Mouse (Mus musculus): ENCODE data around the gene Ly86.

Ly86 gene

DNA sequence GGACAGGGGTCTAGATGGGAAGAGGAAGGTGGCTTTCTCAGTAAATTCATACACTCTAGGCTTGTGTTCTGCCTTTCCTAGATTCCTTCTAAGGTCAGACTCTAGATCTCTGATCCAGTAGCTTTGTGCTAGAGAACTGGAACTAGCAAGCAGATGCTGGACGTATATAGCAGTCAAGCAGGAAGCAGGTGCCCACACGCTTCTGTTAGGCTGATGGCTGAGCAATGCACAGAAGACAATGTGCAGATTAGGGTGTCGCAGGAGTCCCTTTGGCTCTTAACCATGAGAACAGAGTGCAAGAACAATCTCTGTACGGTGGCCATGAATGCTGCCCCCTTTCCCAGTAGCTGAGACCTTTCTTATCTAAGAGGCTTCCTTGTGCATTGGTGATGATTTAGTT is 9.4 kb downstream of the Ly86 start:
- DNase-seq, result no peak

- no peak for DNase-seq
Observed at GRCm38 (mm10) chr13:37355642-37356331, 10.8 kb downstream of the Ly86 start.

- no peak for DNase-seq
Observed at GRCm38 (mm10) chr13:37356549-37356948, 11.5 kb downstream of the Ly86 start.

DNA sequence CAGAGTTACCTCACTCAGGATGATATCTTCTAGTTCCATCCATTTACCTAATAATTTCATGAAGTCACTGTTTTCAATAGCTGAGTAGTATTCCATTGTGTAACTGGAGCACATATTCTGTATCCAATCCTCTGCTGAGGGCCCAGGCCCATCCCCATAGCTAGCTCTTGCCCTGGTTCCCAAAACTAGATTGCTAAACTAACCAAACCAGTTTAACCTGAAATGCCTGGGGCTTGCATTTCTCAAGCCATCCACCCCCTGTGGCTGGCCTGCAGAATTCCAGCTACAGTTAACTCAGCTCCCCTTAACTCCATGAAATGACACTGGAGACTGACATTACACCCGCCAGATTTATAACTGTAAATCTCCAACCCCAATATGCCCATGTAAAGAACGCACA is 13.1 kb downstream of the Ly86 start:
- DNase-seq, result no peak

DNA sequence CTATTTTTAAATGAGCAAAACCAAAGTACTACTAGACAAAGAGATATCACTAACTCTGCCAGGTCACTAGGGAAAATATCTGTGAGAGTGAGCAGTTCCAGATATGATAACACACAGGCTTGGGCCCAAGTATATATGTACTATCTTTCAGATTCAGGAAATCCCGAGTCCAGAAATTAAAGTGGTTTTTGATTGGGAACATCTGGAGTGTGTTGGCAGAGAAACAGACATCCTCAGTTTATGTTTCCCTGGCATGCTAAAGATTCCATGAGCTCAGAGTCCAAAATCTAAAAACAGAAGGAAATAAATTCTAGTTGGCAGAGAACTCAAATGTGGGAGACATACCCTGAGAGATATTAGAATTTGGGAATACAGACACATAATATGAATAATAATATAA is 16.2 kb downstream of the Ly86 start:
- DNase-seq, result no peak

GRCm38 (mm10) chr13:37364351-37364750 is 19.3 kb downstream of the Ly86 start:
- DNase-seq, result no peak

DNA sequence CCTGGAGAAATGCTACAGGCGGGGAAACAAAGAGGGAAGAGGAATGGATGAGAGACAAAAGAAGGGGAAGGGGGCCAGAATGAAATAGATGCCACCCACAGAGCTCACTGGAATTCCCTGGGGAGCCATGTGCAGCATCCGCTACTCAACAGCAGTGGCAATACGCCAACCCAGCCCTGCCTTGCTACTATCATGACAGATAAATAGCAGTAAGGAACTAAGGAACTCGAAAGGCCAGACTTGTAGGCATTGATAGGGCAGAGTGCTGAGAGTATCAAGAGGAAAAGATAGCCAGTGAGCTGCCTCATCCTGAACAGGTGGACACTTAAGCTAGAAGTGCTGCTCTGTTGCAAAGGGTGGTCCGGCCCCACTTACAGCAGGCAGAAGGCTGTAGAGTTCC is 31.4 kb downstream of the Ly86 start:
- no peak for DNase-seq

DNA sequence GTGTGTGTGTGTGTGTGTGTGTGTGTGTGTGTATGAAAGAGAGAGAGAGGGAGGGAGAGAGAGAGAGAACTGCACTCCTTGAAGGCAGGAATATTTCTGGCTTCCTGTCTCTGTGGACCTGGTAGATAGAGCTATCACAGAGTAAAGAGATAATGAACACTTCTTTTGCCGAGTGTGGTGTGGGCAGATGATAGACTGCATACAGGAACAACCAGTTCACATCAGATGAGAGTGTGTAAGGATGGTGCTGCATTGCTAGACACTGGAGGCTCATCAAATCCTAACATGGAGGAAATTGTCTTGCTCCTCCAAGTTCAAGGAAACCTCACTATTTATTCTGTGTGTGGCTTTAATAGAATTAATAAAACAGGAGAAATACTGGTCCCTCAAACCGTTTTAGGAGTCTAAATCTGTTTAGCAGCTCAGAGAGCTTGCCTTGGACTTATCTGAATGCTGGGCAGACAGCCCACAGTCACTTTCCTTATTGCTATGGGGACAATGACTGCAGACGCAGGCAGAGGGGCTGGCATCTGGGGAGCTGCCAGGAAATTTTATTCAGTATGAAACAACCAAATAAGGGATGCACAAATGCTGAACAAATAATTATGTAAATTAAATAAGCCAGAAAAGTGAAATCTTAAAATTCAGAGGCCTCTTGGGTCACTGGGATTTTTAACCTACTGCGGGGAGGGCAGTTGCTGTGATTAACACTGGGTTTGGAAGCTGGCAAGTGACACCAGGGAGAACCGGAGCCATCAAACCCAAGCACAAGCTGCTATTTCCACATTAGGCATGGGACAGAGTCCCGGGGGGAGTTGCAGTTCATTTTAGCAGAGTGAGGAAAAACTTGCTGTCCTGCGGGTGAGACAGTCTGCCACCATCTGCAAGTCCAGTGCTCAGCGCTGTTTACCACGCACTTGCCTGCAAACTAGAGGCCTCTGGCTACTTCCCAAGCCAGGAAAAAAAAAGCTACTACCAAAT is 43.5 kb downstream of the Ly86 start:
- peak; percentile 23 for DNase-seq

DNA sequence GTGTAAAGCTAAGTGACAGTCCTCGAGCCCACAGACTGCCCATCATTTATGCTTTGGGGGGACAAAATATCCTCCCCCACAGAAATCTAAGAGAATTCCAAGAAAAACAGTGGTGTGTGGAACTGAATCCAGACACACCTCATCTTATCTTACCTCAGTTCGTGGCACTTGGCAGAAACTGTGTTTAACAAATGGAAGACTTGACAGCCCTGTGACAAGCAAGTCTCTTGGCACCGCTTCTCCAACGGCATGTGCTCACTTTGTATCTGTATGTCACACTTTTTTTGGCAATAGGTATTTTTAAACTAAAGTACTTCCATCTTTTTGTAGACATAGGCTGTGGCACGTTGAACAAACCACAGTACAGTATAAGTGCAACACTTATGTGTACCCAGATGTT is 44.3 kb downstream of the Ly86 start:
- DNase-seq, result no peak

- DNase-seq, result no peak
Observed at GRCm38 (mm10) chr13:37398791-37399190, 53.8 kb downstream of the Ly86 start.

GRCm38 (mm10) chr13:37399340-37399739 is 54.3 kb downstream of the Ly86 start:
- DNase-seq, result no peak

DNA sequence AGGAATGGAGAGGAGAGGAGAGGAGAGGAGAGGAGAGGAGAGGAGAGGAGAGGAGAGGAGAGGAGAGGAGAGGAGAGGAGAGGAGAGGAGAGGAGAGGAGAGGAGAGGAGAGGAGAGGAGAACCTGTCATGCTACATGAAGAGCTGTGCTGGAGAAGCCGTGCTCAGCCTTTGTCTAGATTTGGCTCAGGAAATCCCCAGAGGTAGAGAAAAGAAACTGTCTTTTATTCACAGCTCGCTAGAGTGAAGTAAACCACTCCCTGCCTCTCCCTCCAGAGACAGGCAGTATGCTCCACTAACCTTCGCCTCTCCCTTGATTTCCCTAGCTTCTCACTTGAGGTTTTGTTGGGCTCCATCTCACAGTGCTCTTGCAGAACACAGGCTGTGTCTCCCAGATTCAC is 57.4 kb downstream of the Ly86 start:
- DNase-seq, result no peak

DNA sequence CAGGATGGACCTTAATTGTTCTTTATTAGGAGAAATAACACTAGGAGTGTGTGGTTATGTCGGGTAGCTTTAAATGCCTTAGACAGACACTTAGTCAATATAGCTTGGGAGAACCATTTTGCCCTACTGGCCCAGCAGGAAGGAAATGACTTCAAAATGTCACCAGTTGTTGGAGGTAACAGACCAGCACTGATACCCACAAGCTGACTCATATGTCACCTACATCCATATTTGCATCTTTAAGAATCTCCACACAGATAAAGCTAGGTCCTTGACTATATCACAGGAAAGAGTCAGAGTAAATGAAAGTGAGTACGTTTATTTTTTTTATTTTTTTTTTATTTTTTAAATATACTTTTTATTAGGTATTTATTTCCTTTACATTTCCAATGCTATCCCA is 58.7 kb downstream of the Ly86 start:
- no peak for DNase-seq

DNA sequence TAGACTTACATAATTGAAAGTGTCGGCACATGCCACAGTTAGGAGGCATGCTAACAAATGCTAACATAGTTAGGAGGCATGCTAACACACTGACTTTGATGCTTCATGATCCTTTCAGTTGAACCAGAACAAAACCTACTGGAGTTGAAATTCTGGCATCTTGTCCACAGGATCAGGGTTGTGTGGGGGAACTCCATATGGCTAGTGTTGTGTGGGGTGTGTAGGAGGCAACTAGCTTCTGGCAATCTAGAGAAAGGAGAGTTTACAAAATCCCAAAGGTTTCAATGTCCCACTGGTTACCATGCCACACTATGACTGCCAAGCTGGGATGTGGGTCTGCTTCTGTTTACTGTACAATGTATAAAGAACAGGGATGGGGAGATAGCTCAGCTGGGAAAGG is 70.7 kb downstream of the Ly86 start:
- DNase-seq, result no peak

DNA sequence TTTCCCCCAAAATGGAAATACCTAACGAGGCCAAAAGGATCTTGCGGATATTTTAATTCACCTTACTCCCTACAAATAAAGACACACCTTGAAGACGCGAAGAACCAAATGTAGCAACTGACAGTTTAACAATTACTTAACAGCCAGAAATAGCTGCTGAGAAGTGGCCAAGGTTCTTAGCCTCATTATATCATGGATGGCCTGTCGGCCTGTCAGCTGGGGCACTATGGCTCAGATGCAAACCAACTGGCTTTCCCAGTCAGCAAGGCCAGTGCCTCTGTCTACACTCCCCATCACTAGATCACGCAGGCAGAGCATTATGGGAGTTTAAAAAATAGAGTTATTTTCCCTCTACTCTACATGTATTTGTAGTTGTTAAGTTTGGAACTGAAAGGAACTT is 78.4 kb downstream of the Ly86 start:
- no peak for DNase-seq

DNA sequence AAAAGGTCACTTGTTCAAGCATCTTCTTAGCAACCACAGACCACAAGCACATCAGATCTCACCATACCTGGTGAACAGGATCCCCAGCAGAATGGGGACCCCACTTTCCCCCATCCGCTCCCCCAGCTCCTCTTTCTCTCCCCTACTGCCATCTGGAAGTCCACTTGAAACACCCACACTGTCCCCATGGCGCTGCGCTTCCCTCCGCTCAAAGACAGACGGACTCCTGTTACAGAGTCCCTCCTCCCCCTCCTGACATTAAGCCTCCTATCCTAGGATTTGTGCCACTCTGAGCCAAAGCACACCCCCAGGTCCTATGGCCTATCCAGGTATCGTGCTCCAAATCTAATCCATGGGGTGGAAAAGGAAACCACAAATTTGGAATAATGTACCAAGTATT is 79.9 kb downstream of the Ly86 start:
- no peak for DNase-seq

GRCm38 (mm10) chr13:37425406-37425805 is 80.4 kb downstream of the Ly86 start:
- no peak for DNase-seq

DNA sequence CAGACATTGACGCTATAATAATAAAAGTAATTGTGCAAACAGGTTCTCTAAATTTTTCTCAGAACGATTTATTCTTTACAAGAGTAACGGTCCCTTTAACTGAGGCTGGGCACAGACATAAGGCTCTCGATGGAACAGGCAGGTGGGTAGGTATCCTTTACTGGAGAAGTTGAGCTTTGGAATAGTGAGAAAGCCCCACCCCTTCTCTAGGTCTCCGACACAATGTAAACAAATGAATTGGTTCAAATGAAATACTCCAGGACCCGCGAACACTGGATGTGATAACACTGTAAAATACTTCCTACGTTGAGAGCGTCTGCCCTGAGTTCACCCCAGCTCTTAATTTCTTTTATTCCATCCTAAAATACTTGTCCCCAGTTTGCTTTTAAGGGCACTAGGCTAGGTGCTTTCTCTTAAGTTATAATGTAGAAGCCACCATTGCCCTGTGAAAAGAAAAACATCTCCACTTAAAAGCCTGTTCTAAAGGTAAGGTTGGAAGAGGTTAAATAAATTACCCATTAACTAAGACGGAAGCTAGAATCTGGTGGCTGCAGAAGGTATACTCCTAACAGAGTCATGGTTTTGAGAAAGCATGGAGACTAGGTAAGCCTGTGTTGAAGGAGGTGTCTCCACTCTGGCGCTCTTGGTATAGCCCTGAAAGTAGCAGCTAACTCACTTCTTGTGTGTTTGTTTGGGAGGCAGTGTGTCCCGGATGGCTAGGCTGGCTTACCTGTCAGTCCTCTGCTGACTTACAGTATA is 81.7 kb downstream of the Ly86 start:
- DNase-seq, result no peak

DNA sequence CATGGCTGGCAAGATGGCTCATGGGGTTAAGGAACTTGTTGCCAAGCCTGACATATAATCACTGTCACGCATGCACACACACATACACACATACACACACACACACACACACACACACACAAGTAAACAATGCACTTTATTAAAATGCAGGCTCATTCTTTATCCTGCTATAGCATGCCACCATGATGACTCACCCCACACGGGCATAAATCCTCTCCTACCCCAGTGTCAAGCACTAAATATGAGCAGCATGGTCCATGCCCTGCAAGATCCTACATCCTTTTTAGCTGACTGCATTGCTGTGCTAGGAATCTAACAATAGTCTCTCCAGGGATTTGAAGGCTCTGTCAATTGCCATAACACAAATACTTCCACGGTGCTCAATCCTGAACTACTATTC is 83.5 kb downstream of the Ly86 start:
- no peak for DNase-seq

- no peak for DNase-seq
Observed at GRCm38 (mm10) chr13:37429661-37430271, 84.8 kb downstream of the Ly86 start.

- no peak for DNase-seq
Observed at GRCm38 (mm10) chr13:37431707-37432106, 86.7 kb downstream of the Ly86 start.

GRCm38 (mm10) chr13:37432653-37433052 is 87.6 kb downstream of the Ly86 start:
- DNase-seq, result no peak

GRCm38 (mm10) chr13:37433142-37433541 is 88.1 kb downstream of the Ly86 start:
- DNase-seq, result no peak

Data from cerebellum, adult 9-11 months (tissue).